ENCODE assay signal across 21 mouse cellular contexts in the genomic region with DNA sequence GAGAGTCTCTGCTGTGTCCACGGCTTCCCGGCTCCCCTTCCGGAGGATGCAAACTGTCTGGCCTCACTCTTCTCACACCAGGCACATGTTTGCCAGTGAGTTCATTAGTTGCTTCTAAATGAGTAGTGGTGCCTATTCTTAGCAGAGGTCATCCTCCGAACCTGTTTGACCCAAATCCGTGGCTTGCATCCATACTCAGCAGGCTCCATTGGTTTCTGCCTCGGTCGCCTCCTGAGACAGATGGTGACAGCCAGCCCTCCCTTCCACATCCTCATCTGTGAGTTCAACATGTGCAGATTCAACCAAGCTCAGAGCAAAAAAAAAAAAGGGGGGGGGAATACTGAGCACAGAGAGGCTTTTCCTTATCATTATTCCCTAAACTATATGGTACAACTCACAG.
"Had no signal": no experiment of that assay in that cellular context is flagged by ENCODE, and none has a peak within 500 bp of the region (broad histone marks: within the 10 kb centered on the region; RNA-seq: fewer than 3 reads in every experiment).

No protein-coding gene starts in this region.

- DNase-seq: liver, embryonic 13.5 days; liver, postnatal 0 days; lung, adult 2 months; lung, postnatal 36 days; right cerebral cortex, postnatal 14 days; thymus, adult 2 months; thymus, postnatal 25 days; thymus, postnatal 4 days had no signal

- H3K9me3 ChIP-seq: liver, embryonic 13.5 days; liver, embryonic 15.5 days; lung, embryonic 15.5 days; midbrain, embryonic 10.5 days; midbrain, embryonic 13.5 days; midbrain, embryonic 15.5 days; neural tube, embryonic 13.5 days; neural tube, embryonic 15.5 days; stomach, embryonic 15.5 days had no signal

- H3K27me3 ChIP-seq: liver, embryonic 13.5 days; liver, embryonic 15.5 days; lung, embryonic 15.5 days; midbrain, embryonic 13.5 days; midbrain, embryonic 15.5 days; neural tube, embryonic 13.5 days; neural tube, embryonic 15.5 days; stomach, embryonic 15.5 days had no signal

- H3K4me3 ChIP-seq: liver, embryonic 13.5 days; liver, embryonic 15.5 days; lung, embryonic 15.5 days; megakaryocyte, embryonic 14.5 days; midbrain, embryonic 10.5 days; midbrain, embryonic 13.5 days; midbrain, embryonic 15.5 days; myocyte; neural tube, embryonic 13.5 days; neural tube, embryonic 15.5 days; stomach, embryonic 15.5 days had no signal

- H3K36me3 ChIP-seq: liver, embryonic 13.5 days; liver, embryonic 15.5 days; lung, embryonic 15.5 days; midbrain, embryonic 10.5 days; midbrain, embryonic 13.5 days; midbrain, embryonic 15.5 days; neural tube, embryonic 13.5 days; neural tube, embryonic 15.5 days; stomach, embryonic 15.5 days had no signal

- H3K27ac ChIP-seq: liver, embryonic 13.5 days; liver, embryonic 15.5 days; macrophage; midbrain, embryonic 10.5 days; midbrain, embryonic 13.5 days; midbrain, embryonic 15.5 days; neural tube, embryonic 13.5 days; neural tube, embryonic 15.5 days; stomach, embryonic 15.5 days; stomach, postnatal 0 days had no signal

- ATAC-seq: liver, postnatal 0 days; lung, postnatal 0 days; midbrain, embryonic 13.5 days; midbrain, embryonic 15.5 days had no signal

- H3K9ac ChIP-seq: liver, embryonic 13.5 days; liver, embryonic 15.5 days; liver, postnatal 0 days; lung, embryonic 15.5 days; midbrain, embryonic 13.5 days; midbrain, embryonic 15.5 days; neural tube, embryonic 13.5 days; neural tube, embryonic 15.5 days; stomach, embryonic 15.5 days had no signal

- H3K4me2 ChIP-seq: liver, embryonic 13.5 days; liver, embryonic 15.5 days; lung, embryonic 15.5 days; midbrain, embryonic 13.5 days; midbrain, embryonic 15.5 days; neural tube, embryonic 13.5 days; neural tube, embryonic 15.5 days; stomach, embryonic 15.5 days had no signal

- H3K4me1 ChIP-seq: liver, embryonic 13.5 days; liver, embryonic 15.5 days; megakaryocyte, embryonic 14.5 days; midbrain, embryonic 13.5 days; midbrain, embryonic 15.5 days; neural tube, embryonic 13.5 days; neural tube, embryonic 15.5 days; stomach, embryonic 15.5 days had no signal
